Mouse (Mus musculus): ENCODE measurements around the gene Gypa. TPM values are rescaled to one million over a fixed set of nuclear protein-coding genes. Genes with fewer than 3 reads are reported as not detected.

Gypa gene
- total and polyA plus RNA-seq, 2 experiments from 2014 or later, result 0.45 TPM; not detected in 1

DNA sequence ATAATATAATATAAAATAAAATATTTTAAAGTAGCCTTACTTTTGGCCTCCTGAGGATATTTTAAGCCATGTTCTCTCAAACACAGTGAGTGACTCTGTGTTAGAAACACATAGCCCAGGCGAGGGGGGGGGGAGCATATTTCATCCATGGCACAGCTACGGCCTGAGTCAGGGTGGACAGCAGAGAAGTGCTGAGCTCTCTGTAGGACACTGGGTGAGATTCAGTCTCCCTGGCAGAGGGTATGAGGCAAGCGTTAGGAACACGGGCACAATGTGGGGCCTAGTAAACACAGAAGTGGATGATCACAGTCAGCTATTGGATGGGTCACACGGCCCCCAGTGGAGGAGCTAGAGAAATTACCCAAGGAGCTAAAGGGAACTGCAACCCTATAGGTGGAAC, 1.2 kb downstream of the Gypa start:
- no peaks in the 10 kb centered on the region for H3K36me3 ChIP-seq (ENCODE audit: insufficient read depth)
- ATAC-seq, result 0 out of 2 replicates have a peak, but pooled peaks have one; percentile 26

DNA sequence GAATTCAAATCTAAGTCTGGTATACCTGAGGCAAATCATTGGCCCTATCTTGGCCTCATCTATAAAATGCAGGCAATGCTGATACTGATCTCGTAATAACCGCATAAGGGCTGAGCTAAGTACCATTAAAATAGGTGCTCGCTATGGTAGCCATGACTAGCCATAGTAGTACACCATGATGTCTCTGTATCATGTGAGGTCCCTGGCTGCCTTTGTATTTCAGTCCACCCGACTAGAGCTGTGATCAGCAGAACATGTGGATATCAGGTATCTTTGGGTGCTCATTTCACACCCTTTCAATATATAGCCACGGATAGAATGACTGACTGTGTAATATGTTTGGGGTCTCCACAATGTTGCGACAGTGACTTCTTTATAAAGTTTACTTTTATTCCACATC, 1.9 kb downstream of the Gypa start:
- no peaks in the 10 kb centered on the region for H3K36me3 ChIP-seq (ENCODE audit: insufficient read depth)
- DNase-seq (no peak), ATAC-seq (no peak)
- 95% methylated on average over 6 of the region's 6 CpGs for WGBS
- no peak for TF ChIP-seq CTCF (IDR thresholded peaks at IDR 0.05; ENCODE audit: low read depth)
- H3K9ac ChIP-seq, result no peak overlapping the region
- H3K4me3 ChIP-seq (ENCODE audit: low read depth, low read length), result no peak overlapping the region
- H3K27me3 ChIP-seq (ENCODE audit: insufficient read depth, low read length), result no peaks in the 10 kb centered on the region
- no peak overlapping the region for H3K4me2 ChIP-seq (ENCODE audit: low read depth)
- no peaks in the 10 kb centered on the region for H3K4me1 ChIP-seq (ENCODE audit: insufficient read depth)
- H3K27ac ChIP-seq (ENCODE audit: low read depth, low read length), result no peak overlapping the region
- H3K9me3 ChIP-seq (ENCODE audit: low read length), result no peaks in the 10 kb centered on the region

More for the DNA sequence above, 1.2 kb downstream of the Gypa start:
- Histone ChIP-seq H3K4me1 (ENCODE audit: insufficient read depth) (no peaks in the 10 kb centered on the region), H3K9me3 (ENCODE audit: low read length) (no peaks in the 10 kb centered on the region), H3K27me3 (ENCODE audit: insufficient read depth, low read length) (no peaks in the 10 kb centered on the region), H3K27ac (ENCODE audit: low read depth, low read length) (no peak overlapping the region), H3K9ac (no peak overlapping the region), H3K4me3 (ENCODE audit: low read depth, low read length) (no peak overlapping the region), H3K4me2 (ENCODE audit: low read depth) (no peak overlapping the region)
- 86% methylated on average over 5 of the region's 5 CpGs for WGBS
- no peak for DNase-seq
- TF ChIP-seq CTCF (IDR thresholded peaks at IDR 0.05; ENCODE audit: low read depth), result no peak

DNA sequence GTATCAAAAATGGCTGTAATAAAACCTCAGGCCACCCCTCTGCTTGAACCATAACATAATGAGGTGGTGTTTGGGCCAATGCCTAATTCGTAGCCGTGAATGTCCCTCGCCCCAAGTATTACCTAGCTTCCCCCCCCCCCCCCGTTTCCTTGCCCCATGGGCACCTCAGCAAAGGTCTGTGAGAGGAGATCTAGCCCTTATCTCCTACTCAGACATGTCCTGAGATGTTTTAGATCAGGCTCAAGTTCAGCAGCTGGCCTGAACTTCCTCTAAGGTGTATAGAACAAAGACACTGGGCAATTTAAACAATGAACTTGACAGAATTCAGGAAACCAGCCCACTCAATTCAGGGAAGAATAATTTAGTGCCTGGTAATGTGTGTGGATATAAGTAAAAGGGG, 3.7 kb downstream of the Gypa start:
- no peaks in the 10 kb centered on the region for H3K4me1 ChIP-seq (ENCODE audit: insufficient read depth)
- DNase-seq (no peak), ATAC-seq (no peak)
- H3K4me2 ChIP-seq (ENCODE audit: low read depth), result no peak overlapping the region
- TF ChIP-seq CTCF (IDR thresholded peaks at IDR 0.05; ENCODE audit: low read depth), result no peak
- WGBS, result 85% methylated on average over 4 of the region's 4 CpGs
- no peak overlapping the region for H3K9ac ChIP-seq
- no peak overlapping the region for H3K27ac ChIP-seq (ENCODE audit: low read depth, low read length)
- no peaks in the 10 kb centered on the region for H3K36me3 ChIP-seq (ENCODE audit: insufficient read depth)
- no peaks in the 10 kb centered on the region for H3K9me3 ChIP-seq (ENCODE audit: low read length)
- no peak overlapping the region for H3K4me3 ChIP-seq (ENCODE audit: low read depth, low read length)
- H3K27me3 ChIP-seq (ENCODE audit: insufficient read depth, low read length), result no peaks in the 10 kb centered on the region

DNA sequence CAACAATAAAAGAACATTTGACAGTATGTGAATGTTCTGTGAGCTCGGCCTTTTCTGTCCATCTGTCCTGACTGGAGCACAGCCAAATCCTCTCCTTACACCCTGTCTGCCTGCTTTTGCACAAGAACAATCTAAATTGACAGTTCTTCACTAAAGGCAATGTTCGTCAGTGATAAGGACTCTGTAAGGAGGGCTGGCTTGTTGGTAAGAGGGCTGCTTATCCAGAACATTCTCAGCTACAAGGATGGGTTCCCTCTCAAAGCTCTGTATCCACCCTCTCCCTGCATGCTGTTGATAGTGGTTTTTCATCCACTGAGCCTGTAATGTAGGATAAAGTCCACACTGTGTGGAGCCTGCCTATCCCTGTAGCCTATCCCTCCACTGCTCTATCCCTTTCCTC, 6.7 kb downstream of the Gypa start:
- no peaks in the 10 kb centered on the region for H3K4me1 ChIP-seq (ENCODE audit: insufficient read depth)
- H3K4me2 ChIP-seq (ENCODE audit: low read depth), result no peak overlapping the region
- no peak overlapping the region for H3K9ac ChIP-seq
- no peak overlapping the region for H3K27ac ChIP-seq (ENCODE audit: low read depth, low read length)
- H3K4me3 ChIP-seq (ENCODE audit: low read depth, low read length), result no peak overlapping the region
- no peaks in the 10 kb centered on the region for H3K36me3 ChIP-seq (ENCODE audit: insufficient read depth)
- ATAC-seq, result no peak; the same call in 1 of the 2 replicates
- H3K27me3 ChIP-seq (ENCODE audit: insufficient read depth, low read length), result no peaks in the 10 kb centered on the region
- WGBS, result 28% methylated on average over 2 of the region's 2 CpGs
- DNase-seq, result no peak
- H3K9me3 ChIP-seq (ENCODE audit: low read length), result no peaks in the 10 kb centered on the region
- TF ChIP-seq CTCF (IDR thresholded peaks at IDR 0.05; ENCODE audit: low read depth), result no peak

DNA sequence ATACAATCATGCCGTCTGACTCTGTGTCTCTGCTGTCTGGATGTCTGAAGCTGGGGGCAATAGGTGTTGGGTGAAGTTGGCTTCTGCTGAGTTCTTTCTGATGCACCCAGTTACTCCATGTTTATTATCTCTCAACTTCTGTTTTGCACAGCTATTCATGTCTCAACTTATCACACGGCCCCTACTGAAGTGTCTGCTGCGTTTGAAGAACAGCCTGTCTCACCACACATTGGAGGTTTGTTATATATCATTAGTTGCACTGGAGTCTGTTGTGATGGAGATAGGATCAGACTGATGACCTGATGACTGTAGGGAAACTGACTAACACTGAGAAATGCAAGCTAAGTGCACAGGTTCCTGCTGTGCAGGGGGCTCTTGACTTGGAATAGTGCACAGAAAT, 7.2 kb downstream of the Gypa start:
- H3K4me3 ChIP-seq (ENCODE audit: low read depth, low read length), result no peak overlapping the region
- H3K27me3 ChIP-seq (ENCODE audit: insufficient read depth, low read length), result no peaks in the 10 kb centered on the region
- H3K27ac ChIP-seq (ENCODE audit: low read depth, low read length), result no peak overlapping the region
- H3K36me3 ChIP-seq (ENCODE audit: insufficient read depth), result no peaks in the 10 kb centered on the region
- H3K9me3 ChIP-seq (ENCODE audit: low read length), result no peaks in the 10 kb centered on the region
- H3K4me1 ChIP-seq (ENCODE audit: insufficient read depth), result no peaks in the 10 kb centered on the region
- H3K4me2 ChIP-seq (ENCODE audit: low read depth), result no peak overlapping the region
- ATAC-seq (no peak), DNase-seq (no peak)
- no peak for TF ChIP-seq CTCF (IDR thresholded peaks at IDR 0.05; ENCODE audit: low read depth)
- H3K9ac ChIP-seq, result no peak overlapping the region
- WGBS, result 87% methylated on average over 3 of the region's 3 CpGs

DNA sequence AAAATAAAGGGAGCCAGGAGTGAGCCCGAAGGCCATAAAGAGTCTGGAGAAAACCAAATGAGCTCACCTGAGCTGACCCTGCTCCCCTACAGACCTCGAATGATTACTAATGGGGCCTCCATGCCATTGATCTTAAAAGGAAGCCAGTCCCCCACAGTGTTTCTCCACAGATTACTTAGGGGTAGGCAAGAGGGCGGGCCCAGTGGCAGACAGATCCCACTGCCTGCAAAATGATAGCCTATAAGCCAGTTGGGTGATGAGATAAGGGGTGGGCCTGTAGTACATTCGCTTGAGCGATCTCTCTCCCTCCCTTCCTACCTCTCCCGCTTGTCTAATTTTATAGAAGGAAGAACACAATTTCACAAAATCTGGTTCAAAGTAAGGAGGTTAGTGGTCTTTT, 7.7 kb downstream of the Gypa start:
- Histone ChIP-seq H3K9ac (no peak overlapping the region), H3K27me3 (ENCODE audit: insufficient read depth, low read length) (no peaks in the 10 kb centered on the region), H3K27ac (ENCODE audit: low read depth, low read length) (no peak overlapping the region), H3K9me3 (ENCODE audit: low read length) (no peaks in the 10 kb centered on the region), H3K4me3 (ENCODE audit: low read depth, low read length) (no peak overlapping the region), H3K36me3 (ENCODE audit: insufficient read depth) (no peaks in the 10 kb centered on the region), H3K4me2 (ENCODE audit: low read depth) (no peak overlapping the region), H3K4me1 (ENCODE audit: insufficient read depth) (no peaks in the 10 kb centered on the region)
- WGBS, result 79% methylated on average over 6 of the region's 6 CpGs
- ATAC-seq, result no peak
- TF ChIP-seq CTCF (IDR thresholded peaks at IDR 0.05; ENCODE audit: low read depth), result no peak
- no peak for DNase-seq

DNA sequence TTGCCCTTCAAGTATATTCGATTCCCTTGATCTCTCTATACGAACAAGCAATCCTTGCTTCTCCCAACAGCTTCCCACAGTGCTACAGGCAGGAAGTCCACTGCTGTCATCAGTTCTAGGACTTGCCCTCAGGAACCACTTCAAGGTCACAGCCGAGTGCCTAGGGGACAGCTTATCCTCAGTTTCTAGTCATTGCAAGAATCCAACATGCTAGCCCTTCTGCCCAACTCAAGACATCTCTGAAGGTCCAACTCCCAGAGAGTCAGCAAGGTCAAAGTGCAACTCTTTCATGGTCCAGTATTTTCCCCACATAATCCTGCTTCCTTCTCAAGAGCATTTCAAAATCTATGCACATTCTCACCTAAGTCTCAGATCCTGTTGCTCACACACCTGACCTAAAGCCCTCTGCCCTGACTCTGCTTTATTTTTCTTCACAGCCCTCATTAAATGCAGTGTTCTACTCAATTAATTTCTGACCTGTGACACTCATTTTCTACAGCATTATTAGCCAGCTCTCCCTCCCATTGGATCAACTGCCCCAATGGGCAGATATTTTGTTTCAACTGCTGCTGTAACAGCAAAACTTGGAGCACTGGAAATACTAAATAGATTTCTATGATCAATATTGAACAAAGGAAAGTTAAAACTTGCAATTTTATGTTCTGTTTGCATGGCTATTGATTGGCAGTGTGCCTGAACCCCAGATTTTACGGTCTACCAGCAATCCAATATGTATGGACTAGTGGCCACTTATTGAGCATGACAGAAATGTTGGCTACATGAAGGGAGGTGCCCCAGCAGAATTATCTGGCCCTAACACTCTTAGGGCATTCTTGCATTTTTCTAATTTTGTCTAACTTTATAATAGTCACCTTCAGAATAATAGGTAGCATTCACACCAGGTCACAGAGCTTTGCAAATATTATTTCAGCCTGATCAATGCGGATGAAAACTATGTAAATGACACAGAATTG, 33.1 kb downstream of the Gypa start:
- H3K27me3 ChIP-seq (ENCODE audit: insufficient read depth, low read length), result no peaks in the 10 kb centered on the region
- no peaks in the 10 kb centered on the region for H3K9me3 ChIP-seq (ENCODE audit: low read length)
- H3K27ac ChIP-seq (ENCODE audit: low read depth, low read length), result no peak overlapping the region
- no peaks in the 10 kb centered on the region for H3K36me3 ChIP-seq (ENCODE audit: insufficient read depth)
- H3K4me1 ChIP-seq (ENCODE audit: insufficient read depth), result no peaks in the 10 kb centered on the region
- no peak overlapping the region for H3K4me2 ChIP-seq (ENCODE audit: low read depth)
- 93% methylated on average over 5 of the region's 5 CpGs for WGBS
- no peak for TF ChIP-seq CTCF (IDR thresholded peaks at IDR 0.05; ENCODE audit: low read depth)
- no peak overlapping the region for H3K9ac ChIP-seq
- ATAC-seq, result no peak
- DNase-seq, result no peak
- H3K4me3 ChIP-seq (ENCODE audit: low read depth, low read length), result no peak overlapping the region

All from forebrain, postnatal 0 days (tissue).